Mouse (Mus musculus) hindbrain, embryonic 14.5 days (tissue): Measurements from ENCODE around the gene Trcg1. TPM values are rescaled to one million over a fixed set of nuclear protein-coding genes. Genes with fewer than 3 reads are reported as not detected.

Source experiments
- ATAC-seq: fragments of 200-750 bp; cut with Nextera tagmentation; 2 replicates; pipeline ENCODE4 v1.8.0; 2017; ENCODE audit warnings: moderate number of reproducible peaks, mild to moderate bottlenecking, moderate TSS enrichment, moderate library complexity; ENCODE audit not compliant: low FRiP score
- DNase-seq: peaks from one replicate; pipeline ENCODE4 v3.0.0-alpha.2; 2015; ENCODE audit warnings: low spot score
- H3K27ac ChIP-seq: fragments of 300-500 bp; sonication (generic); 2 replicates; pipeline ENCODE4 v1.5.1; 2014; ENCODE audit warnings: mild to moderate bottlenecking, moderate library complexity
- H3K27me3 ChIP-seq: fragments of 300-500 bp; sonication (generic); 2 replicates; pipeline ENCODE4 v1.6.1; 2014; ENCODE audit warnings: mild to moderate bottlenecking, low read length, mixed read lengths; ENCODE audit not compliant: control insufficient read depth, insufficient read depth
- H3K36me3 ChIP-seq: fragments of 300-500 bp; sonication (generic); replicated peaks from 2 replicates; pipeline ENCODE4 v1.6.1; 2014; ENCODE audit not compliant: control insufficient read depth, insufficient read depth
- H3K4me1 ChIP-seq: fragments of 300-500 bp; sonication (generic); replicated peaks from 2 replicates; pipeline ENCODE4 v1.6.1; 2014; ENCODE audit warnings: antibody characterized with exemption, low read length, mixed read lengths; ENCODE audit not compliant: control insufficient read depth, insufficient read depth
- H3K4me2 ChIP-seq: fragments of 300-500 bp; sonication (generic); replicated peaks from 2 replicates; pipeline ENCODE4 v1.6.1; 2014; ENCODE audit warnings: mild to moderate bottlenecking, moderate library complexity
- H3K4me3 ChIP-seq: fragments of 300-500 bp; sonication (generic); replicated peaks from 2 replicates; pipeline ENCODE4 v1.5.1; 2014; ENCODE audit warnings: mild to moderate bottlenecking, low read length
- H3K9ac ChIP-seq: fragments of 300-500 bp; sonication (generic); 2 replicates; pipeline ENCODE4 v1.6.1; 2014
- H3K9me3 ChIP-seq: fragments of 300-500 bp; sonication (generic); 2 replicates; pipeline ENCODE4 v1.6.1; 2016; ENCODE audit warnings: low read length; ENCODE audit not compliant: control insufficient read depth
- WGBS: fragments of 180-500 bp; shearing (Covaris S2); extraction: QIAGEN DNeasy Blood & Tissue Kit; methylation state at CpG from one replicate; pipeline ENCODE4 v1.1.7; 2014; 5-methylcytosine and 5-hydroxymethylcytosine counted together
- polyA plus RNA-seq: library from polyadenylated mRNA; unstranded; fragments of >200 nt; fragmentation: Nextera tagmentation; extraction: Ambion mirVana; gene quantifications from 2 replicates; pipeline ENCODE4 v1.2.1, GENCODE M21; 2014

The Trcg1 gene
- polyA plus RNA-seq, 1 experiment from 2014 or later, result not detected

- H3K4me1 ChIP-seq, result peaks cover 23% of the 10 kb centered on the region
- no peak overlapping the region for H3K4me2 ChIP-seq
- no peaks in the 10 kb centered on the region for H3K36me3 ChIP-seq
- H3K27ac ChIP-seq, result no peak overlapping the region
- H3K4me3 ChIP-seq, result no peak overlapping the region
- no peak overlapping the region for H3K9ac ChIP-seq
- ATAC-seq (no peak), DNase-seq (no peak)
- no peaks in the 10 kb centered on the region for H3K9me3 ChIP-seq
- WGBS, result 46% methylated on average over 5 of the region's 5 CpGs
- peaks cover 16% of the 10 kb centered on the region for H3K27me3 ChIP-seq
Measured at GRCm38 (mm10) chr9:57265125-57265524, 28.8 kb downstream of the Trcg1 start.

GRCm38 (mm10) chr9:57267421-57267820 is 31.1 kb downstream of the Trcg1 start:
- H3K36me3 ChIP-seq, result no peaks in the 10 kb centered on the region
- no peaks in the 10 kb centered on the region for H3K9me3 ChIP-seq
- peaks cover 8% of the 10 kb centered on the region; the same call in 1 of the 2 replicates for H3K27me3 ChIP-seq
- H3K9ac ChIP-seq, result no peak overlapping the region
- DNase-seq (no peak), ATAC-seq (no peak)
- no peak overlapping the region for H3K4me2 ChIP-seq
- WGBS, result 14% methylated on average over 5 of the region's 5 CpGs
- no peak overlapping the region for H3K4me3 ChIP-seq
- no peak overlapping the region for H3K27ac ChIP-seq
- H3K4me1 ChIP-seq, result peaks cover 13% of the 10 kb centered on the region

DNA sequence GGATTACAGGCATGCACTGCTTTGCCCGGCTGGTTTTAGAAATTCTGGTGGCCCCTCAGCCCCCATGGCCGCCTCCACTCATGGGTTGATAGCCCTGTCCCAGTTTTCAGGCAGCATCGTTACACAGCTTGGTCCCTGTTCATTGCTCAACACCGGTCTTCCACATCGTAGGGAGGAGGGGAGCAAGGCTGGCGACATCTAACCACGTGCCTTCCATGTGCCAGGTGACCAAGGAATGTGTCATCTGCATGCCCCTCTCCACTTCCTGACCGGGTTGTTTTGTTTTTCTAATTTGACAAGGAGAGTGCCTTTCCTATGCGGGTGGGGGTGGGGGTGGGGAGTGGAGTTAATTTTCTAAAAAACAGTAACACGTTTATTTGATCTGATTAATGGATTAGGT is 31.7 kb downstream of the Trcg1 start:
- Histone ChIP-seq H3K27me3 (peaks cover 8% of the 10 kb centered on the region; the same call in 1 of the 2 replicates), H3K36me3 (no peaks in the 10 kb centered on the region), H3K9ac (no peak overlapping the region), H3K27ac (no peak overlapping the region), H3K4me1 (peaks cover 13% of the 10 kb centered on the region), H3K4me3 (no peak overlapping the region), H3K4me2 (no peak overlapping the region), H3K9me3 (no peaks in the 10 kb centered on the region)
- no peak for ATAC-seq
- WGBS, result 30% methylated on average over 10 of the region's 10 CpGs
- DNase-seq, result no peak

- 13% methylated on average over 3 of the region's 3 CpGs for WGBS
- Histone ChIP-seq H3K27ac (no peak overlapping the region), H3K36me3 (no peaks in the 10 kb centered on the region), H3K4me1 (peaks cover 13% of the 10 kb centered on the region), H3K9ac (no peak overlapping the region), H3K4me2 (no peak overlapping the region), H3K4me3 (no peak overlapping the region), H3K27me3 (peaks cover 3% of the 10 kb centered on the region; the same call in 1 of the 2 replicates), H3K9me3 (no peaks in the 10 kb centered on the region)
- DNase-seq (no peak), ATAC-seq (no peak)
Measured at GRCm38 (mm10) chr9:57268575-57268974, 32.2 kb downstream of the Trcg1 start.

DNA sequence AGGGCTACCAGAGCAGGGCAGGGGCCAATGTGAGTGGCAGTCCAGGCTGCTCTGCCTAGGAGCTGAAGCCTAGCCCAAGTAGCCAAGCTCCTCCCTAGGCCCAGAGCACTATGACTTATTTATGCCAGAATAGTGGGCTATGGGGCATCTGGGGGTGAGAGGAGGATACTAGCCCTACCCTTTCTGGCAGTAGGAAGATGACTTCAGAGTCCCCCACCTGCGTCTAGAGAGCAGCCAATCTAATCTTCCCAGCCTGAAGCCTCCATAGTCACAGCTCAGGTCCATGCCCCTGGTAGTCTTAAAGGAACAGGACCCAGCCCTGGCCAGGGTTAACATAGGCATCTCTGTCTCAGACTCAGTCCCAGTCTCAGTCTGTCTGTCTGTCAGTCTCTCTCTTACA is 33.0 kb downstream of the Trcg1 start:
- Histone ChIP-seq H3K36me3 (no peaks in the 10 kb centered on the region), H3K4me3 (no peak overlapping the region), H3K4me1 (peaks cover 13% of the 10 kb centered on the region), H3K27ac (no peak overlapping the region), H3K9me3 (no peaks in the 10 kb centered on the region), H3K9ac (no peak overlapping the region), H3K4me2 (no peak overlapping the region), H3K27me3 (no peaks in the 10 kb centered on the region; the same call in 1 of the 2 replicates)
- DNase-seq, result no peak
- WGBS, result 33% methylated on average over 1 of the region's 1 CpGs
- ATAC-seq, result no peak

GRCm38 (mm10) chr9:57270399-57270798 is 34.0 kb downstream of the Trcg1 start:
- no peak overlapping the region for H3K4me3 ChIP-seq
- H3K27ac ChIP-seq, result no peak overlapping the region
- H3K4me1 ChIP-seq, result peaks cover 13% of the 10 kb centered on the region
- no peaks in the 10 kb centered on the region; the same call in 1 of the 2 replicates for H3K27me3 ChIP-seq
- WGBS, result 26% methylated on average over 8 of the region's 8 CpGs
- DNase-seq (no peak), ATAC-seq (no peak)
- H3K9me3 ChIP-seq, result no peaks in the 10 kb centered on the region
- H3K9ac ChIP-seq, result no peak overlapping the region
- H3K4me2 ChIP-seq, result no peak overlapping the region
- H3K36me3 ChIP-seq, result no peaks in the 10 kb centered on the region

DNA sequence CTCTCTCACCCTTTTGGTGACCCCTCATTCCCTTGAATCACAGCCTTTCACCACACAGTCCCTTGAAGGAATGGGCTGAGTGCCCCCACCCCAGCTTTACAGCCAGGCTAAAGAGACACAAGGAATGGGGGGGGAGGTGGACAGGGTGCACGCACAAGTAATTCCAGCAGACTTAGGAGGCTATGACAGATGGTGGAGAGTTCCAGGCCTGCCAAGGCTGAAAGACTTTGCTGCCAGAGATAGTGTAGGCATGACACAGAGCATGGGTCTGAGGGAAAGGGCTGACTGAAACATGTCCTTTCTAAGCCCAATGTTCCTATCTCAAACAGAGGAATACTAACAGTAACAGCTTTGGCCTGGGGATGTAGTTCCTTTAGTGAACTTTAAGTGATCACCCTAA is 34.7 kb downstream of the Trcg1 start:
- no peak overlapping the region for H3K4me3 ChIP-seq

DNA sequence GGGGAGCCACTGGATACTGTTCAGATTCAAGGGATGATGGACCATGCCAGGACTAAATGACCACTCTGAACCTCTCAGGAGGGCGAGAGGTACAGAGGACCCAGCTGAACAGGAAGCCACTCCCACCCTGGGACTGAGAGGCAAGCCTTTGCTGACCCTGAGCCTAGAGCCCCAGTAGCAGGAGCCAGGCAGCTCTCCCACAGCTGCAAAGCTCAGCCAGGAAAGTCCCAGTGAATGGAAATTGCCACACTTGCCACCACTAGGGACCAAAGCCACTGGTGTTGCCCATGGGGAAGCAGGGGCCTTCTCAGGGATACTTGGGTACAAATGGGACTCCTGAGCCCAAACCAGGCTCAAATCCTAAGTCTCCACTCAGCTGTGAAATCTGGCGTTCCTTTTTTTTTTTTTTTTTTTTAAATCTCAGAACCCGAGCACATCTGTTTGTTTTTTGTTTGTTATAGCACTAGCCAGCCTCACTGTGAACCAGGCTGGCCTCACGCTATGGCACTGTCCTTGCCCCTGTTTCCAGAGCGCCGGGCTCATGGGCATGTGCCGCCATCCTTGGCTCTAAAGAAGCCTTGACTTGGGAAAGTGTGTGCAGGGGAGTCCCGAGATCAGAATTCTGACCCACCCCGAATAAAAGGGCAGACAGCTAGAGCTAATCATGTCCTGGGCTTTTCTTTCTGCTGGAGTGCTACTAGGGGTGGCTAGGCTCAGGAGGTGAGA is 35.6 kb downstream of the Trcg1 start:
- H3K9me3 ChIP-seq, result no peaks in the 10 kb centered on the region
- no peak overlapping the region for H3K4me2 ChIP-seq
- DNase-seq (no peak), ATAC-seq (no peak)
- H3K4me1 ChIP-seq, result peaks cover 12% of the 10 kb centered on the region
- no peak overlapping the region for H3K9ac ChIP-seq
- WGBS, result 49% methylated on average over 9 of the region's 9 CpGs
- H3K27me3 ChIP-seq, result no peaks in the 10 kb centered on the region
- no peaks in the 10 kb centered on the region for H3K36me3 ChIP-seq
- no peak overlapping the region for H3K4me3 ChIP-seq
- H3K27ac ChIP-seq, result no peak overlapping the region

More for the DNA sequence above, 34.7 kb downstream of the Trcg1 start:
- H3K9me3 ChIP-seq, result no peaks in the 10 kb centered on the region
- H3K4me2 ChIP-seq, result no peak overlapping the region
- peaks cover 13% of the 10 kb centered on the region for H3K4me1 ChIP-seq
- WGBS, result 73% methylated on average over 1 of the region's 1 CpGs
- no peak overlapping the region for H3K27ac ChIP-seq
- H3K36me3 ChIP-seq, result no peaks in the 10 kb centered on the region
- DNase-seq (no peak), ATAC-seq (no peak)
- no peak overlapping the region for H3K9ac ChIP-seq
- H3K27me3 ChIP-seq, result no peaks in the 10 kb centered on the region; the same call in 1 of the 2 replicates

DNA sequence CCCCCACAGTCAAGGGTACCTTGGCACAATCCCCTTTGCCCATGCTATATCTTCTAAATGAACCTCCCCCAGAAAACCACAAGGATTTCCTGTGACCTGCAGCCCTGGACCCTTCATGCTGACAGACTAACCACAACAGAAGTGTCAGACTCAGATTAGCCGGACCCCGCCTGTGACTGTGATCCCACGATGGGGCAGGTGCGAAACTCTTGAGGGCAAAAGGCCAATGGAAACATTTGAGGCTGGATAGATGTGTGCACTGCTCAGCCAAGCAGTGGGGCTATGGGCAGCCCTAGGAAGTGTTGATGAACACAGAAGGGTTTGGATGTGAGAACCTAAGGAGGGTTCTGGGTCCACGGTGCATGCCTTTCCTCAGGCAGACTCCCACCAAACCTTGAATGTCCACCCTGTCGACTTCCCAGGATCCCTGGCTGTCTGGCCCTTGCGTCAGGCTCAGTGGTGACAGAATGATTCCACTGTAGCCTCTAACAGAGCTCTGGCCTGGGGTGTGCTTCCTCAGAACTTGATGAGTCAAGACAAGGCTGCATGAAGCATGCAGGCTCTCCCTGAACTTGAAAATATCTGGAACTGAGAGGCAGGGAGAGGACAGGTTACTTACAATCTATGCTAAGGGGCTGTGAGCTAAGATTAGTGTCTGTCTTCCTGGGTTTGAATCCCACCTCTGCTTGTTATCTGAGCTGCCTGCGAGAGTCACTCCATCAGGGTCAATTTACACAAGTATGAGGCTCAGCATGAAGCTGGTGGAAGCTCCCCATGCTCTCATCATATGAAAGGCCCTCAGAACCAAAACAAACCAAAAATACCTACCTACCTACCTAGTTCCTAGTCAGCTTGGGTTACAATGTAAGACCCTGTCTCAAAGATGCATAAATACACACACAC is 36.8 kb downstream of the Trcg1 start:
- H3K4me1 ChIP-seq, result peaks cover 6% of the 10 kb centered on the region; the same call in 1 of the 2 replicates
- no peak for DNase-seq
- ATAC-seq, result no peak
- H3K9me3 ChIP-seq, result no peaks in the 10 kb centered on the region
- H3K36me3 ChIP-seq, result no peaks in the 10 kb centered on the region
- no peak overlapping the region for H3K4me2 ChIP-seq
- no peak overlapping the region for H3K4me3 ChIP-seq
- no peak overlapping the region for H3K9ac ChIP-seq
- H3K27me3 ChIP-seq, result no peaks in the 10 kb centered on the region
- no peak overlapping the region for H3K27ac ChIP-seq
- WGBS, result 62% methylated on average over 8 of the region's 8 CpGs
